Mouse (Mus musculus): ENCODE results near the gene Olfr419. TPM values are rescaled to one million over a fixed set of nuclear protein-coding genes. Genes with fewer than 3 reads are reported as not detected.

The Olfr419 gene
- total and polyA plus RNA-seq, 3 experiments: 0.31 TPM; not detected in 2

DNA sequence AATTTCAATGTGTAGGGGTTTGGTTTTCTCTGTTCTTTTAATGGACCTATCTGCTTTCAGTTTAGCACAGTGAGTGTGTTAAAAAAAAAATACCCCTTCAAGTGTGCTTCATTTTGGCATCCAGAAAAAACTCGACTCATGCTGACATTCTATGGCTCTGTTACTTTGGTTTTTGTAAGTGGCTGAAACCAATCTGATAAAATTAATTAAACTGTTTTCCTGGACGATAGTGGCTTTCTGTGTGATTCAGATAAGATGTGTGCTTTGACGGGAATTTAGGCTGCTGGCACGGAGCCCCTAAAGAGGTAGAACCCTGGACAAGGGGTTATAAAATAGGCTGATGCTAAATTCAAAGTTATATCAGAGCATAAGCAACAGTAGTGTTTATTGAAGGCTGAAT, 17.3 kb upstream of the Olfr419 start:
- H3K4me1 ChIP-seq (ENCODE audit: control insufficient read depth in 1 of 2, insufficient read depth in 2 of 2, low read length in 2 of 2): peaks cover 3 to 7% of the 10 kb centered on the region in 2 experiments; a peak in 3 of 4 replicates
- H3K27ac ChIP-seq (ENCODE audit: control insufficient read depth, low read depth, low read length): peak overlapping the region; percentile 60
- H3K27me3 ChIP-seq (ENCODE audit: control insufficient read depth in 1 of 2, insufficient read depth in 2 of 2, low read length in 2 of 2): no peaks in the 10 kb centered on the region
- H3K9ac ChIP-seq (ENCODE audit: control insufficient read depth, low read depth, low read length, poor library complexity, severe bottlenecking): peak overlapping the region; percentile 29
- peak overlapping the region; percentile 25 to 41; a peak in 3 of 4 replicates for H3K4me3 ChIP-seq (ENCODE audit: control insufficient read depth in 1 of 2, insufficient read depth in 1 of 2, low read depth in 2 of 2, low read length in 2 of 2)
- peak; percentile 56 for DNase-seq (ENCODE audit: low read depth, low spot score)
- TF ChIP-seq MXI1 (IDR thresholded peaks at IDR 0.05; ENCODE audit: low read depth, low read length) (0 out of 2 replicates have a peak, but pooled peaks have one; percentile 11), RCOR1 (IDR thresholded peaks at IDR 0.05; ENCODE audit: low read depth, low read length) (peak; percentile 67; the same call in 1 of the 2 replicates), ZNF384 (IDR thresholded peaks at IDR 0.05; ENCODE audit: low read depth, low read length) (peak; percentile 77), SIN3A (IDR thresholded peaks at IDR 0.05; ENCODE audit: low read length) (peak; percentile 37; the same call in 1 of the 2 replicates), KAT2A (conservative IDR thresholded peaks at IDR 0.05; ENCODE audit: low read depth, low read length) (no peak), GATA1 (IDR thresholded peaks at IDR 0.05; ENCODE audit: low read depth, low read length) (peak; percentile 69; the same call in 1 of the 2 replicates), TAL1 (IDR thresholded peaks at IDR 0.05; ENCODE audit: low read length) (peak; percentile 28; the same call in 1 of the 2 replicates), TCF12 (IDR thresholded peaks at IDR 0.05; ENCODE audit: low read depth, low read length) (peak; percentile 80), POLR2AphosphoS2 (IDR thresholded peaks at IDR 0.05; ENCODE audit: low read length) (no peak), USF1 (IDR thresholded peaks at IDR 0.05; ENCODE audit: low read depth, low read length) (no peak), GABPA (IDR thresholded peaks at IDR 0.05; ENCODE audit: low read depth, low read length) (no peak), E2F4 (IDR thresholded peaks at IDR 0.05; ENCODE audit: borderline replicate concordance, low read depth, low read length) (no peak), MAZ (IDR thresholded peaks at IDR 0.05; ENCODE audit: low read depth, low read length) (no peak), EP300 (IDR thresholded peaks at IDR 0.05; ENCODE audit: low read depth in 1 of 2, low read length in 2 of 2) (peak; percentile 66 to 81), UBTF (IDR thresholded peaks at IDR 0.05; ENCODE audit: borderline replicate concordance, insufficient read depth, low read depth, low read length) (no peak), ETS1 (IDR thresholded peaks at IDR 0.05; ENCODE audit: low read depth, low read length) (peak; percentile 76), MAX (IDR thresholded peaks at IDR 0.05; ENCODE audit: low read length) (no peak; the same call in 1 of the 2 replicates), MEF2A (IDR thresholded peaks at IDR 0.05; ENCODE audit: extremely low read depth, insufficient replicate concordance, low read depth, low read length, poor library complexity, severe bottlenecking) (no peak)
- H3K79me2 ChIP-seq (ENCODE audit: control insufficient read depth, insufficient read depth, low read length, poor library complexity): no peaks in the 10 kb centered on the region
- H3K9me3 ChIP-seq (replicated peaks; ENCODE audit: insufficient read depth, low read length): no peaks in the 10 kb centered on the region
- H3K36me3 ChIP-seq (ENCODE audit: control insufficient read depth in 1 of 2, insufficient read depth in 2 of 2, low read length in 2 of 2): peaks cover 0 to 4% of the 10 kb centered on the region in 2 experiments; a peak in 2 of 4 replicates

DNA sequence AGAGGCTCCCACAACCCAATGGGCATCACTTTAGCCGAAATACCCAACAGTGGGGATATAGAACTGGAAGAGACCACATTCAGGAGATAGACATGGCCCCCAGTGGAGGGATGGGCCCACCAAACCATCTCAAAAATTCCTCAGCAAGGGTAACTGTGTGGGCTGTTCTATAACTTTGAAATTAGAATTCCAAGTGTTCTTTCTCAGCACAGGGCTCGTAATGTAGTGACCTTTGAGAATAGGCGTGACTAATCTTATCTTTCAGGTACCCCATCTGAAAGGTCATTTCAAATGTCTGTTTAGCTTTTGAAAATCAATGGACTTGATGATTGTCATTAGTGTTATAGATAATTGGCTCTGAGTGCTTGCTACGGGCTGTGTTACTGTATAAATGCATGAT, 16.0 kb upstream of the Olfr419 start:
- Histone ChIP-seq H3K36me3 (ENCODE audit: control insufficient read depth in 1 of 2, insufficient read depth in 2 of 2, low read length in 2 of 2) (peaks cover 0 to 4% of the 10 kb centered on the region in 2 experiments; a peak in 2 of 4 replicates), H3K9me3 (replicated peaks; ENCODE audit: insufficient read depth, low read length) (no peaks in the 10 kb centered on the region), H3K4me3 (ENCODE audit: control insufficient read depth in 1 of 2, insufficient read depth in 1 of 2, low read depth in 2 of 2, low read length in 2 of 2) (no peak overlapping the region), H3K79me2 (ENCODE audit: control insufficient read depth, insufficient read depth, low read length, poor library complexity) (no peaks in the 10 kb centered on the region), H3K9ac (ENCODE audit: control insufficient read depth, low read depth, low read length, poor library complexity, severe bottlenecking) (no peak overlapping the region), H3K4me1 (ENCODE audit: control insufficient read depth in 1 of 2, insufficient read depth in 2 of 2, low read length in 2 of 2) (peaks cover 3 to 7% of the 10 kb centered on the region in 2 experiments; a peak in 3 of 4 replicates), H3K27ac (ENCODE audit: control insufficient read depth, low read depth, low read length) (no peak overlapping the region), H3K27me3 (ENCODE audit: control insufficient read depth in 1 of 2, insufficient read depth in 2 of 2, low read length in 2 of 2) (no peaks in the 10 kb centered on the region)
- DNase-seq (ENCODE audit: low read depth, low spot score): no peak
- TF ChIP-seq ELF1 (IDR thresholded peaks at IDR 0.05; ENCODE audit: low read depth, low read length): no peak
- no peak for TF ChIP-seq GABPA (IDR thresholded peaks at IDR 0.05; ENCODE audit: low read depth, low read length)
- no peak for TF ChIP-seq USF1 (IDR thresholded peaks at IDR 0.05; ENCODE audit: low read depth, low read length)
- TF ChIP-seq SMC3 (IDR thresholded peaks at IDR 0.05; ENCODE audit: low read depth, low read length): no peak
- no peak for TF ChIP-seq TAL1 (IDR thresholded peaks at IDR 0.05; ENCODE audit: low read length)
- no peak for TF ChIP-seq ZMIZ1 (IDR thresholded peaks at IDR 0.05; ENCODE audit: low read depth, low read length)
- no peak for TF ChIP-seq POLR2AphosphoS5 (IDR thresholded peaks at IDR 0.05; ENCODE audit: borderline replicate concordance, low read depth, low read length)
- TF ChIP-seq CHD2 (IDR thresholded peaks at IDR 0.05; ENCODE audit: low read length): no peak
- TF ChIP-seq RAD21 (IDR thresholded peaks at IDR 0.05; ENCODE audit: low read depth, low read length): no peak
- no peak for TF ChIP-seq ZKSCAN1 (IDR thresholded peaks at IDR 0.05; ENCODE audit: low read depth, low read length)
- no peak for TF ChIP-seq JUND (IDR thresholded peaks at IDR 0.05; ENCODE audit: low read depth, low read length)
- TF ChIP-seq MYB (IDR thresholded peaks at IDR 0.05; ENCODE audit: low read depth, low read length): no peak
- TF ChIP-seq MXI1 (IDR thresholded peaks at IDR 0.05; ENCODE audit: low read depth, low read length): no peak
- no peak for TF ChIP-seq USF2 (IDR thresholded peaks at IDR 0.05; ENCODE audit: borderline replicate concordance in 1 of 2, insufficient read depth in 1 of 2, low read depth in 1 of 2, low read length in 2 of 2)
- TF ChIP-seq GATA1 (IDR thresholded peaks at IDR 0.05; ENCODE audit: low read depth, low read length): no peak
- TF ChIP-seq NELFE (IDR thresholded peaks at IDR 0.05; ENCODE audit: low read depth, low read length): no peak
- TF ChIP-seq MYC (IDR thresholded peaks at IDR 0.05; ENCODE audit: low read depth, low read length): no peak
- TF ChIP-seq POLR2AphosphoS2 (IDR thresholded peaks at IDR 0.05; ENCODE audit: low read length): no peak
